In the genomic region with DNA sequence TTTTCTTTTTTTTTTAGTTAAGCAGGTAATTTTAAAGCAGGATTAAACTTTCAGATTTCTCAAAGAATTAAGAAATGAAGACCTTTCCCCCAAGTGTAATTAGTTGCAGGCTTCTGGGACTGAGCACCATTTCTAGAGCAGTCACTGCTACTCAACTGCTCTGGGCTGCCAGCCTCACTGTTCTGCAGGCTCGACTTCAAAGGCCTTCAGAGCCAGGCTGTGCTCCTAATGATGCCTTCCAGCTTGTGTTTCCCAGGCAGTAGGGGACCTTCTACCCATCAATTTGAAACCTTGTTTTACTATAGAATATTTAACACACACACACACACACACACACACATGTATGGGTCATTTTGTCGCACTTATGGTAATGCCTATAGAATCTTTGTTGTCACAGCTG, we compare ENCODE assay signal across 20 mouse cellular contexts. TPM values are rescaled to one million over a fixed set of nuclear protein-coding genes. Genes with fewer than 3 reads are reported as not detected.
"Had no signal": no experiment of that assay in that cellular context is flagged by ENCODE, and none has a peak within 500 bp of the region (broad histone marks: within the 10 kb centered on the region; RNA-seq: fewer than 3 reads in every experiment).

No protein-coding gene starts in this region.

- H3K9me3 ChIP-seq: liver, embryonic 15.5 days; neural tube, embryonic 12.5 days; stomach, embryonic 15.5 days had no signal

- H3K36me3 ChIP-seq: liver, embryonic 15.5 days; neural tube, embryonic 12.5 days; stomach, embryonic 15.5 days had no signal

- H3K4me2 ChIP-seq: liver, embryonic 11.5 days; liver, embryonic 15.5 days; neural tube, embryonic 12.5 days; stomach, embryonic 15.5 days had no signal

- H3K9ac ChIP-seq: liver, embryonic 15.5 days; neural tube, embryonic 12.5 days; stomach, embryonic 15.5 days had no signal

- H3K27ac ChIP-seq: kidney, postnatal 0 days; liver, embryonic 15.5 days; neural tube, embryonic 12.5 days; stomach, embryonic 15.5 days had no signal

- ATAC-seq: lung, postnatal 0 days had no signal

- H3K4me3 ChIP-seq: liver, embryonic 15.5 days; neural tube, embryonic 12.5 days; stomach, embryonic 15.5 days had no signal

- H3K27me3 ChIP-seq: liver, embryonic 15.5 days; neural tube, embryonic 12.5 days; stomach, embryonic 15.5 days had no signal

- DNase-seq: kidney, adult 11 months; kidney, adult 9 months; kidney, postnatal 36 days; layer of hippocampus, adult 9-11 months; layer of hippocampus, postnatal 36 days; lung, adult 2 months; lung, postnatal 36 days; retina, postnatal 1 day; right cerebral cortex, postnatal 14 days; thymus, adult 2 months; thymus, postnatal 25 days had no signal

- H3K4me1 ChIP-seq: liver, embryonic 15.5 days; neural tube, embryonic 12.5 days; stomach, embryonic 15.5 days had no signal

RNA-seq across cellular contexts. Expression of a gene that starts 34.9 kb away (rescaled TPM):
- total RNA-seq: megakaryocyte progenitor cell, adult 5-6 weeks; monocyte, adult 5-6 weeks; neutrophil, adult 5-6 weeks had no signal
- polyA plus RNA-seq: liver, embryonic 15.5 days; lung, adult 2 months had no signal
